Mouse (Mus musculus) cerebellum, postnatal 25 days (tissue): Measurements from ENCODE around the gene Rab8b.
"Not testable (repeated sequence)": the region's sequence is repeated elsewhere in the genome, so short reads cannot be mapped to it uniquely, and the experiment has no call there.

Experiments used
- DNase-seq, 2 experiments: peaks; one replicate each; pipeline ENCODE4 v3.0.0; 2021; ENCODE audit warnings: mixed read lengths in 2 of 2

Rab8b gene

DNA sequence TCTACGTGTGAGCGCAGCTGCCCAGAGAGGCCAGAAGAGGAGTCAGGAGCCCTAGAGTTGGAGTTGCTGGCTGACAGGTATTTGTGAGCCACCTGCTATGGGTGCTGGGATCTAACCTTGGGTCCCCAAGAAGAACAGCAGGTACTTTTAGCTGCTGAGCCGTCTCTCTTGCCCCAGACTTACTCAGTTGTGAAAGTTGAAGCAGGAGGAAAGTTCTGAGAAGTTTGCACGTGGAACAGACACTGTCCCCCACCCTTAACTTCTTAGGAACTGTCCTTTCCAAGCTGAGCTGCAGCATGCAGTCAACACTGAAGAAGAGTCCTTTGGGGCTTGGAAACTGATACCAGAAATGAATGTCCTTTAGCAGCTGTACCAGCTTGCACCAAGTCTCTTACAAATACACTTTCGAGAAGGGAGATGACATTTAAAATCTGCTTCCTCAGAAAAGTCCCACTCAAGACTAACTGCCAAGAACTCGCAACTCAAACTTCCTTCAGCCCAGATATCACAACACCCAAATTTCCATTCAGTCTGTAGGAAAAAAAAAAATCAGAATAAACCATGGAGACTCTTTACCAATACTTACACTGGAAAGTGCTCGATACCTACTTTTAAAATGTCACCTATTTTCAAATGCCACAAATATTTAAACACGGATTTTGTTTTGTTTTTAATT, 2.1 kb downstream of the Rab8b start:
- no peak for DNase-seq

DNA sequence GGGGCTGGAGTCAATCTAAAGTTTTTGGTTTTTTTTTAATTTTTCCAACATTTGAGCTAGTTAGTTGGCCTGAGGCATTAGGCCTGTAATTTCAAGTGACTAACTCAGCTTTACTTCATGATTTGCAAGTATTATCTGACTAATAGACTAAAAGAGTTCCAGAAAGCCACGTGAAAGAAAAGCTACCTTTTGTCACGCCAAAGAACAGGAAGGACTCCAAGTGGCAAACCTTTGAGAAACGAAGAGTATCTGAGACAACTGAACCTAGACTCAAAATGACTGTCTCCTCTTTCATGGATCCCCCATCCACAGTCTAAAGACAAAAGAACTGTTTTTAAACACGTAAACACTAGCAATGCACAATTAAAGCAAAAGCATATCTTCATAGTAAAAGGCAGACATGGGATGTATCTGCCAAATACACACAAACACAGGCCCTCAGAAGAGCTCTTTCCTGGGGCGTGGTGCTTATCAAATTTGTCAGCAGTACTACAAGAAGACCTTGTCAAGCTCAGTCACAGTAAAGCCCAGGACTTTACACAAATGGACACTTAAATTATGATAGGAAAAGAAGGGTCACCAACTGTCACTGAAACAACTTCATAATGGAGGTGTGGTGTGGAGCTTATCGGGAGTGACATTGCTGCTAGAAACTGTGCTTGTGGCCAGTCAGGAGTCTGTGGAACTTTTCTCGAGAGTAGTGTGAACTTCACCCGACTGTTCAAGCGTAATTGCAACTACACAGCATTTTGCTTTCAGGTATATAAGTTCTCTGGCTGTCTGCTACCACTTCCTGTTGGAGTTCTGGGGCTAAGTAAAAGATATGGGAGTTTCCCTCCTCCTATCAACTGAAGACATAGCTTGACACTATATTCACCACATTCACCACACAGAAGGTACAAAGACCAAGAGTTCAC, 3.4 kb downstream of the Rab8b start:
- no peak for DNase-seq

GRCm38 (mm10) chr9:66915401-66915800, 4.1 kb downstream of the Rab8b start:
- no peak for DNase-seq

- DNase-seq, result no peak
Observed at GRCm38 (mm10) chr9:66914540-66914939, 4.9 kb downstream of the Rab8b start.

- DNase-seq, result not testable (repeated sequence)
Observed at GRCm38 (mm10) chr9:66913254-66913934, 6.1 kb downstream of the Rab8b start.

DNA sequence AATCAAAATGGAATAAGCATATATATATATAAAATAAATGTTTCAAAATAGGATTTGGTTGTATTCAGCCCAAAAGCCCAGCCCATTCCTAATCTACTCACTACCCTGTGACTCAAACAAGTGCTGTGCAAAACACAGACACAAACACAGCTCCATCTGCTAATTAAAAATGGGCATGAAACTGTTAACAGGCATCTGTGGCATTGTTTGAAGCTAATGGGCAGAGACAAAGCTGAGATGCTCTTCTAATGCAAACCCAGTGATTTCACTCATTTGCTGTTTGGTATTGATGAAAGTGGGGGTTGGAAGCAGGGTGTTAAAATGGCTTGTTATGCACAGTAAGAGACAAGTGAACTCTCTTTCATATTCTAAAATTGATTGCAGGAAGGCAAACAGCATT, 7.2 kb downstream of the Rab8b start:
- no peak for DNase-seq

DNA sequence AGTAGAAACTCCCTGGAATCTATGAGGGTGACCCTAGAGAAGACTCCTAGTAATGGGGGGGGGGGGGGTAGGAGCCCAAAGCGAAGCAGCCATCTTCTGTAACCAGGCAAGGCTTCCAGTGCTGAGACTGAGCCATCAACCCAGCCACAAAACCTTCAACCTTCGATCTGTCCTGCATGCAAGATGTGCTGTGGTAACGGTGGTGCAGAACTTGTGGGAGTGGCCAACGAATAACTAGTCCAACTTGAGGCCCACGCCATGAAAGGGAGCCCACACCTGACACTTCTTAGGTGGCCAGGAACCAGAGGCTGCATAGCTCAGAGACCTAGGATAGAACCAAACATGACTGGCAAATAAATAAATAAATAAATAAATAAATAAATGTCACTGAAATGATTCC, 8.8 kb downstream of the Rab8b start:
- DNase-seq, result no peak

- DNase-seq, result no peak
Observed at GRCm38 (mm10) chr9:66909922-66910321, 9.6 kb downstream of the Rab8b start.

- DNase-seq, result no peak
Observed at GRCm38 (mm10) chr9:66907746-66908397, 11.6 kb downstream of the Rab8b start.

- DNase-seq, result no peak
Observed at GRCm38 (mm10) chr9:66907126-66907525, 12.4 kb downstream of the Rab8b start.

DNA sequence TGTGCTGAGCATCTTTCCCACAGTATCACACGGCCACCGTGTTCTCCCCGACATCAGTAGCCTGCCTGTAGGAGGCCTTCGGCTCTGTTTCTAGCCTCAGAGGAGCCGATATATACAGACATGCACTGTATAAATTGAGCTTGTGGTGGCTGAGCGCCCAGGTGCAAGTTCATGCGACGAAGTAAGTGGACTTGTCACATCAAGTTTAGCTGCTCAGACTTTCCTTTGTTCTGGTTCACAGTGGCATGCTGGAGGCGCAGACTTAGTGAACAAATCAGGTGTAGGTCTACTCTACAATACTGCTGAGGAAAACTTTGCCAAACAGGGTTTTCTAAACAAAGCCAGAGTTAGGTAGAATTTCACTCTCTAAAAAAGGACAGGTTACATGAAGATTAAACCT, 13.5 kb downstream of the Rab8b start:
- DNase-seq, result no peak

DNA sequence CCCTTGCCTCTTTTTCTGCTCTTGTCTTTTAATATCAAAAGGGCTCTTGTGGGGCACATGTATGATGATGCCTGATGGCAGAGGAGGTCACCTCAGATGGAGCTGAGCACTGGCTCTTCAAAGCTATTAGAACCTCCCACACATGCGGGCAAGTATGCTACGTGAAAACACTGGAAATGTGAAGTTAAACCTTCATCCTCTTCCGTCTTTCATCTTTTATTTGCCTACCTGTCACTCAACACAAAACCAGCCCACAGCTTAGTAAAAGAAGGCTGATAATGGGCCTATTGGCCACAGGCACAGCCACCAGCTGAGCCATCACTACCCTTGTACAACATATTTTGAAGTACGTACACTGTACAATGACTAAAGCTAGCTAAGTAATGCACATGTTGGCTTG, 20.0 kb downstream of the Rab8b start:
- no peak for DNase-seq

DNA sequence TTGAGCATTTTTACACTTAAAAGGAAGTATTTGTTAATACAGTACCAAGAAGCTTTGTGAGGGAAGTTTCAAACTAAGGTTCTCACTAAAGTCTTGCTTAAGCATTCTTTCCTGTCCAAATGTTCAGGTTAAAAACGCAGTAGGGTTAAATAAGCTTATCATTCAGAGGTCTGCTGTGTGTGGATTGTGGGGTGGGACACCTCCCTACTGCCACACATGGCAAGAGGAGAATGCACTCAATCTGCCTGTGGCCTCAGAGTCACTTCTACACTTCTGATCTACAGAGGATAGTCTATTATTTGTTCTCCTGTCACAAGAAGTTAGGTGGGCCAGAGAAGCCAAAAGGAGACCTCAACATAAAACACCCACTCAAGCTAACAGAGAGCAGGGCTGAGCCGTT, 20.4 kb downstream of the Rab8b start:
- no peak for DNase-seq

- no peak for DNase-seq
Observed at GRCm38 (mm10) chr9:66897851-66898250, 21.6 kb downstream of the Rab8b start.

DNA sequence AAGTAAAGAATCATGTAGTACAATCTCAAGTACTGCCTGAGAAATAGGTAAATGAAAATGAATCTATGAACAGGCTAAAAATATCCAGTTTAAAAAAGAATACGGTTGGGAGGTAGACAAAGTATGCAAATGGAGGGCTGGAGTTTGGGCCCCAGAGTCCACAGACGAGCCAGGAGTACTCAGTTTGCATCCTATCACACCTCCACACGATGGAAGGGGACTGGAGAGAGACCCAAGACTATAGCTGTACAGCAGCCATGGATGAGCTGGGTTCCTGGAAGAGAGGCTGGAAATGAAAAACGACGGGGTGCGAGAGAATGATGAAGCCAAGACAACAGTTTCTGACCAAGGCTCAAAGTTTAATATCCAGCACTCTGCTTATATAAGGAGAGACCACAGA, 22.5 kb downstream of the Rab8b start:
- DNase-seq, result no peak

DNA sequence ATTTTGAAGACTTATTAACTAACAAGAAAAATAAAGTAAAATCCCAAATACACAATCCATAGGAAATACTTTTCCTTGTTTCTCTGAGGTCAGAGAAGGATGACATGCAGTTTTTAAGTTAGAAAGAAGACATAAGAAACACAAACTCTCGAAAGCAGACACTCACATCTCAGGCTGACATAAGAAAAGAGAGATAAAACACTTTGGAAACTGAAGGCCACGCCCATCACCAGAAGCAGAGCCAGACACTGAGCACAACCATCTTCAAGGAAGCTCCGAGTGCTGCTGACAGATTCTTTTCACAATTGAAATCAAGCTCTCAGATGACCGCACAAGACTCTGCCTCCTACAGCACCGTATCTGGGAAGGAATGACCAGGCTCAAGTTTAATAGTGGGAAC, 23.5 kb downstream of the Rab8b start:
- no peak for DNase-seq

- no peak for DNase-seq
Observed at GRCm38 (mm10) chr9:66895035-66895779, 24.3 kb downstream of the Rab8b start.

- no peak for DNase-seq
Observed at GRCm38 (mm10) chr9:66894421-66894820, 25.1 kb downstream of the Rab8b start.

GRCm38 (mm10) chr9:66892456-66892855, 27.0 kb downstream of the Rab8b start:
- DNase-seq, result not testable (repeated sequence)

DNA sequence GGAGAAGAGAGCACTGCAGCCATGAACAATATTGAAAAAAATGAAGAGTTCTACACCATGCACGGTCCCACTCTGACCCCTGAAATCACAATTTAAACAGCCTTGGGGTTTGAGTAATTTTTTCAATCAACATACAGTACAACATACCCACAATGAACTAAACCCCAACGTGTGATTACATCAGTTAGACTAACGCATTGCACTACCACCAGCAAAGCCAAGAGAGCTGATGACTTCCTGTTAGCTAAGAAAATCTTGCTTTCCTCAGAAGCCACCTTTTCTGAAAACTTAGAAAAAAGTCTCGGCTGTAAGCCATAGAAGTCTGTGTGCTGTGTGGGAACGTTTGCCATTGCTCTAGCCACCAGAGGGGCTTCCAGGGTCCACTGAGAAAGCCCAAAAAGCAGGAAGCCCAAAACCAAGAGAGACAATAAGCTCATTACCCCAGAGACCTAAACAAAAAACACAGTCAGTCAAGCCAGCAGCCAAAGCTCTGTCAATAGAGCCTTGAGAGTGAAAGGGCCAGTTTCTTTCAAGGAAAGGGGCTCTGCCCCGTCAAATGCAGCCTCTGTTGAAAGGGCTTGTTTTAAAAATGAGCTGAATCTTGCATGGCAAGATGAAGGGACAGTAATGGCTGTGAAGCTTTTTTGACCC, 31.4 kb downstream of the Rab8b start:
- no peak for DNase-seq

GRCm38 (mm10) chr9:66887301-66887902, 32.1 kb downstream of the Rab8b start:
- DNase-seq, result no peak
